Mouse (Mus musculus) limb, embryonic 14.5 days (tissue): Measurements from ENCODE around the gene Zbtb20. TPM values are rescaled to one million over a fixed set of nuclear protein-coding genes. Genes with fewer than 3 reads are reported as not detected.

Experiments used
- ATAC-seq: fragments of 200-750 bp; cut with Nextera tagmentation; 2 replicates; pipeline ENCODE4 v1.8.0; 2017; ENCODE audit warnings: low read depth, moderate number of reproducible peaks, moderate TSS enrichment; ENCODE audit not compliant: low FRiP score
- DNase-seq: peaks from one replicate; pipeline ENCODE4 v3.0.0-alpha.2; 2015; ENCODE audit warnings: low spot score
- H3K27ac ChIP-seq: fragments of 300-500 bp; sonication (generic); replicated peaks from 2 replicates; pipeline ENCODE4 v1.5.1; 2014; ENCODE audit warnings: low read depth, mild to moderate bottlenecking, low read length, moderate library complexity, mixed read lengths
- H3K27me3 ChIP-seq: fragments of 300-500 bp; sonication (generic); 2 replicates; pipeline ENCODE4 v1.6.1; 2014; ENCODE audit warnings: low read length, mixed read lengths; ENCODE audit not compliant: control insufficient read depth, insufficient read depth
- H3K36me3 ChIP-seq: fragments of 300-500 bp; sonication (generic); 2 replicates; pipeline ENCODE4 v1.6.1; 2014; ENCODE audit warnings: mild to moderate bottlenecking, low read length, moderate library complexity, mixed read lengths; ENCODE audit not compliant: control insufficient read depth, insufficient read depth
- H3K4me1 ChIP-seq: fragments of 300-500 bp; sonication (generic); 2 replicates; pipeline ENCODE4 v1.6.1; 2014; ENCODE audit warnings: antibody characterized with exemption, low read length, mixed read lengths; ENCODE audit not compliant: control insufficient read depth, insufficient read depth
- H3K4me2 ChIP-seq: fragments of 300-500 bp; sonication (generic); replicated peaks from 2 replicates; pipeline ENCODE4 v1.6.1; 2014; ENCODE audit warnings: low read depth, mild to moderate bottlenecking, low read length, moderate library complexity; ENCODE audit not compliant: severe bottlenecking
- H3K4me3 ChIP-seq: fragments of 300-500 bp; sonication (generic); replicated peaks from 2 replicates; pipeline ENCODE4 v1.5.1; 2014; ENCODE audit warnings: low read length
- H3K9ac ChIP-seq: fragments of 300-500 bp; sonication (generic); 2 replicates; pipeline ENCODE4 v1.6.1; 2014; ENCODE audit warnings: mild to moderate bottlenecking, low read depth, low read length, moderate library complexity; ENCODE audit not compliant: severe bottlenecking
- H3K9me3 ChIP-seq: fragments of 300-500 bp; sonication (generic); 2 replicates; pipeline ENCODE4 v1.6.1; 2016; ENCODE audit warnings: low read length; ENCODE audit not compliant: control insufficient read depth
- POLR2A ChIP-seq: fragments of 200-500 bp; IDR thresholded peaks from 2 replicates; pipeline ENCODE4 v1.8.0; 2012; ENCODE audit warnings: inconsistent platforms, mild to moderate bottlenecking, moderate library complexity, borderline replicate concordance; ENCODE audit not compliant: insufficient read depth, insufficient read length; ENCODE audit errors: extremely low read depth
- WGBS: fragments of 180-500 bp; shearing (Covaris S2); extraction: QIAGEN DNeasy Blood & Tissue Kit; methylation state at CpG from one replicate; pipeline ENCODE4 v1.1.7; 2014; 5-methylcytosine and 5-hydroxymethylcytosine counted together
- polyA plus RNA-seq, 2 experiments: library from polyadenylated mRNA; depleted of rRNA in 1 of 2; stranded (reverse) in 1 of 2; unstranded in 1 of 2; fragments of >200 nt; fragmentation: Nextera tagmentation in 1 of 2; extraction: Ambion mirVana in 1 of 2; gene quantifications; 2 replicates each; pipeline versions ENCODE4 v1.2.1 to v1.2.3; 2012 to 2014

Gene Zbtb20
- polyA plus RNA-seq, 2 experiments = 2.5 to 17.6 TPM

GRCm38 (mm10) chr16:43577399-43577798, 701.7 kb downstream of the Zbtb20 start:
- no peaks in the 10 kb centered on the region for H3K9me3 ChIP-seq
- ATAC-seq = no peak
- WGBS = 33% methylated on average over 10 of the region's 10 CpGs
- H3K9ac ChIP-seq = no peak overlapping the region
- H3K27ac ChIP-seq = no peak overlapping the region
- H3K36me3 ChIP-seq = no peaks in the 10 kb centered on the region
- TF ChIP-seq POLR2A = no peak
- no peak overlapping the region for H3K4me3 ChIP-seq
- peak; percentile 64 for DNase-seq
- H3K4me1 ChIP-seq = peaks cover 14% of the 10 kb centered on the region
- H3K27me3 ChIP-seq = no peaks in the 10 kb centered on the region
- no peak overlapping the region for H3K4me2 ChIP-seq

- Histone ChIP-seq H3K9me3 (no peaks in the 10 kb centered on the region), H3K36me3 (no peaks in the 10 kb centered on the region), H3K4me3 (no peak overlapping the region), H3K27ac (no peak overlapping the region), H3K4me2 (no peak overlapping the region), H3K4me1 (peaks cover 18% of the 10 kb centered on the region), H3K9ac (no peak overlapping the region), H3K27me3 (no peaks in the 10 kb centered on the region)
- 62% methylated on average over 5 of the region's 5 CpGs for WGBS
- TF ChIP-seq POLR2A = no peak
- ATAC-seq = no peak
- DNase-seq = no peak
Observed at GRCm38 (mm10) chr16:43578351-43578750, 702.7 kb downstream of the Zbtb20 start.

- Histone ChIP-seq H3K27ac (no peak overlapping the region), H3K36me3 (no peaks in the 10 kb centered on the region), H3K9ac (no peak overlapping the region), H3K9me3 (no peaks in the 10 kb centered on the region), H3K4me1 (peaks cover 18% of the 10 kb centered on the region), H3K4me2 (no peak overlapping the region), H3K27me3 (no peaks in the 10 kb centered on the region), H3K4me3 (no peak overlapping the region)
- TF ChIP-seq POLR2A = no peak
- 84% methylated on average over 4 of the region's 4 CpGs for WGBS
- ATAC-seq (no peak), DNase-seq (no peak)
Observed at GRCm38 (mm10) chr16:43579111-43579510, 703.4 kb downstream of the Zbtb20 start.

- Histone ChIP-seq H3K4me1 (peaks cover 18% of the 10 kb centered on the region), H3K9me3 (no peaks in the 10 kb centered on the region)
- 87% methylated on average over 6 of the region's 6 CpGs for WGBS
Observed at GRCm38 (mm10) chr16:43580321-43580822, 704.7 kb downstream of the Zbtb20 start.

GRCm38 (mm10) chr16:43581551-43581950, 705.9 kb downstream of the Zbtb20 start:
- Histone ChIP-seq H3K4me2 (no peak overlapping the region), H3K36me3 (no peaks in the 10 kb centered on the region), H3K27me3 (no peaks in the 10 kb centered on the region), H3K9ac (no peak overlapping the region), H3K9me3 (no peaks in the 10 kb centered on the region), H3K4me3 (no peak overlapping the region), H3K27ac (no peak overlapping the region), H3K4me1 (peaks cover 14% of the 10 kb centered on the region)
- 41% methylated on average over 4 of the region's 4 CpGs for WGBS
- DNase-seq (no peak), ATAC-seq (no peak)
- no peak for TF ChIP-seq POLR2A

More at GRCm38 (mm10) chr16:43580321-43580822, 704.7 kb downstream of the Zbtb20 start:
- Histone ChIP-seq H3K36me3 (no peaks in the 10 kb centered on the region), H3K9ac (no peak overlapping the region), H3K4me3 (no peak overlapping the region), H3K27ac (no peak overlapping the region), H3K4me2 (no peak overlapping the region), H3K27me3 (no peaks in the 10 kb centered on the region)
- no peak for DNase-seq
- no peak for ATAC-seq
- no peak for TF ChIP-seq POLR2A
